Mouse (Mus musculus): ENCODE results near the gene Mrpl11. TPM values are rescaled to one million over a fixed set of nuclear protein-coding genes. Genes with fewer than 3 reads are reported as not detected.

Gene Mrpl11
- 79.7 and 109 TPM in 2 replicates for polyA plus RNA-seq (2012)

GRCm38 (mm10) chr19:4961928-4962601 lies at the start of gene Mrpl11:
TSS of gene Mrpl11 (plus strand) at chr19:4962147.
- TF ChIP-seq GATA1 (IDR thresholded peaks at IDR 0.05; ENCODE audit: low read length) = peak; percentile 62

- no peak for TF ChIP-seq GATA1 (IDR thresholded peaks at IDR 0.05; ENCODE audit: low read length)
These were observed 45.9 kb upstream of the Mrpl11 start for GRCm38 (mm10) chr19:4915924-4916603.

- TF ChIP-seq GATA1 (IDR thresholded peaks at IDR 0.05; ENCODE audit: low read length) = no peak
These were observed 45.1 kb upstream of the Mrpl11 start for GRCm38 (mm10) chr19:4916827-4917226.

GRCm38 (mm10) chr19:4919652-4920051 lies 42.3 kb upstream of the Mrpl11 start:
- no peak for TF ChIP-seq GATA1 (IDR thresholded peaks at IDR 0.05; ENCODE audit: low read length)

GRCm38 (mm10) chr19:4925121-4925860 lies 36.7 kb upstream of the Mrpl11 start:
- TF ChIP-seq GATA1 (IDR thresholded peaks at IDR 0.05; ENCODE audit: low read length) = no peak

GRCm38 (mm10) chr19:4927904-4928531 lies 33.9 kb upstream of the Mrpl11 start, which contains the start of gene Dpp3:
TSS of gene Dpp3 (minus strand) at chr19:4928287.
- no peak for TF ChIP-seq GATA1 (IDR thresholded peaks at IDR 0.05; ENCODE audit: low read length)

- no peak for TF ChIP-seq GATA1 (IDR thresholded peaks at IDR 0.05; ENCODE audit: low read length)
These were observed 33.2 kb upstream of the Mrpl11 start for GRCm38 (mm10) chr19:4928781-4929180.

- TF ChIP-seq GATA1 (IDR thresholded peaks at IDR 0.05; ENCODE audit: low read length) = no peak
These were observed 25.1 kb upstream of the Mrpl11 start for GRCm38 (mm10) chr19:4936896-4937295.

- TF ChIP-seq GATA1 (IDR thresholded peaks at IDR 0.05; ENCODE audit: low read length) = no peak
These were observed 24.3 kb upstream of the Mrpl11 start for GRCm38 (mm10) chr19:4937444-4938310.

GRCm38 (mm10) chr19:4942551-4943252 lies 19.2 kb upstream of the Mrpl11 start, which contains the start of gene Peli3:
TSS of gene Peli3 (minus strand) at chr19:4943127.
- no peak for TF ChIP-seq GATA1 (IDR thresholded peaks at IDR 0.05; ENCODE audit: low read length)

GRCm38 (mm10) chr19:4943253-4943588 lies 18.7 kb upstream of the Mrpl11 start:
- TF ChIP-seq GATA1 (IDR thresholded peaks at IDR 0.05; ENCODE audit: low read length) = no peak

- no peak for TF ChIP-seq GATA1 (IDR thresholded peaks at IDR 0.05; ENCODE audit: low read length)
These were observed 16.4 kb upstream of the Mrpl11 start for GRCm38 (mm10) chr19:4945540-4945939.

- TF ChIP-seq GATA1 (IDR thresholded peaks at IDR 0.05; ENCODE audit: low read length) = no peak
These were observed 6.3 kb downstream of the Mrpl11 start for GRCm38 (mm10) chr19:4968236-4968635.

- no peak for TF ChIP-seq GATA1 (IDR thresholded peaks at IDR 0.05; ENCODE audit: low read length)
These were observed 19.8 kb downstream of the Mrpl11 start for GRCm38 (mm10) chr19:4981767-4982166.
